Mouse (Mus musculus) induced T-regulatory cell, adult 2 months (primary cell): ENCODE measurements at regions not wholly inside any gene's neighbourhood (a gene's known extent, or its start where the extent isn't known, plus 50 kb on each side); places are given as distances from the start of the nearest gene placed in this dataset.

Experiments
- DNase-seq: peaks from one replicate; pipeline ENCODE4 v3.0.0-alpha.2; 2012; ENCODE audit warnings: low read depth

DNA sequence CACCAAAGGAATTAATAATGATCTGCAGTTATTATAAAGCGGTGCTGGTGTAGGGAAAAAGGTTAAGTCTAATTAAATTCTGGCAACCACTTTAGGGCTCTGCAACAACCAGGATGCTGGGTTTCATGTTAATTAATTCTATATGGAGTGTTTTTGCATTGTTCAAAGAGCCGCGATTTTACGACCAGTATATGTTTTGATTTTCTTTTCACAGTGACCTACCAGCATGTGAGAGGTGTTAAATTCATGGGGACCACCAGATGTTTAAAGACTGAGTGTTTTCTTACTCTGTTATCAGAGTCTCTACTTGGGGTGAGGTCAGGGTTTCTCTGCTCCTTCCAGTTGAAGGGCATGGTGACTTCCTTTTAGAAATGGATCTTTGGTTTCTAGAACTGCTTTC, 164.8 kb upstream of the Zmiz1 start:
- DNase-seq = no peak

DNA sequence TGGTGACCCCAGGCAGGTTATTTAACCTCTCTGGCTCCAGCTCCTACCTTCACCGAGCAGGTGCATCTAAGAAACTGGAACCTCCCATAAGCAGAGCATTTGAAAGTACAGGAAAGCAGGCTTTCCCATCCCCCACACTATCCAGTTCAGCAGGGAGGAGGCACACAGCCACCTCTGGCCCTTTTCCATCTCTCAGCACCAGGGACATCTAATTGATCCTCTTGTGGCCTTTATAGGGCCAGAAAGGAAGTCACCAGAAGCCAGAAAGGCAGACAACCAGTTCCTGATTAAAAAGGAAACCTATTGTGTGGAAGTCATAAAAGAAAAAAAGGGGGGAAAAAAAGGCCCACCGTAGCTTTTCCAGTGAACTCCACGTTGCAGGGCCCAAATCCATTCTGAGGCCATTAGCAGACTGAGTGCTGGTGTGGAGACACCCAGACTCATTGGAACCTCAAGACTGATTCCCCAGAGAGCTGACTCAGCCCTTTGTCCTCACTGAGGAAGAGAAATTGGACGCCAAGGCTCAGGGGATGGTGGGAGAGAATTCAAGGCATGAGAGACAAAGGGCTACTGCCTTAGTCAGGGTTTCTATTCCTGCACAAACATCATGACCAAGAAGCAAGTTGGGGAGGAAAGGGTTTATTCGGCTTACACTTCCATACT, 163.2 kb upstream of the Zmiz1 start:
- no peak for DNase-seq

- DNase-seq = no peak
Observed at GRCm38 (mm10) chr14:25299673-25300190, 159.3 kb upstream of the Zmiz1 start.

GRCm38 (mm10) chr14:25301336-25302031, 157.5 kb upstream of the Zmiz1 start:
- no peak for DNase-seq

- no peak for DNase-seq
Observed at GRCm38 (mm10) chr14:25304391-25304851, 154.6 kb upstream of the Zmiz1 start.

GRCm38 (mm10) chr14:25306166-25306565, 152.8 kb upstream of the Zmiz1 start:
- DNase-seq = no peak

DNA sequence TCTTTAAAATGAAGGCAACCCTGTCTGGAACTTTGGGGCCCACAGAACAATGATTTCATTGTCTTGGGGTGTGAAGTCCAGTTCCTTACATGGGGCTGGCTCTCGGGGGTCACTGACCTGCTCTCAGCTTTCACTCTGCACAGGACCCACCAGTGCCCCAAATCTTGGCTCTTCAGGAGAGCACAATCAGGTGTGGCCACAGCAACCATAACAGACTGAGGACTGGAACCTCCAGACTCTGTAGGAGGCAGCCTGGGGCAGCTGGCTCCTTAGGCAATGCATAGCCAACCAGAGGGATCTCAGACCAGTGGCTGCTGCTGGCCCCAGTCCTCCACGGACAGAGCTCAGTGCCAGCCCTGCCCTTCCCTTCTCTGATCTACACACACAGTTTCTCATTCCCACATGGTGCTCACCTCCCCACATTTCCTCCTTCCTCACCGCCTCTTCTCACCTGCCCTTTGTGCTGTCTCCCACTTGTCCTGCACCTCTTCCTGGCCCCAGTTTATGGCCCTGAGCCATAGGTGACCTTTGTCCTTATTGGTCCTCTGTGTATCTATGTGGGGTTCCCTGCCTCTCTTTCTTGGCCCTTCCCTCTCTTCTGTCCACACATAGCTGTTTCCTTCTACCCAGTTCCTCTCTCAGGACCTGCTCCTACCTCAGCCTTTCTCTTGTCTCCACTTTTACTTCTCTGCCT, 151.9 kb upstream of the Zmiz1 start:
- DNase-seq = no peak

DNA sequence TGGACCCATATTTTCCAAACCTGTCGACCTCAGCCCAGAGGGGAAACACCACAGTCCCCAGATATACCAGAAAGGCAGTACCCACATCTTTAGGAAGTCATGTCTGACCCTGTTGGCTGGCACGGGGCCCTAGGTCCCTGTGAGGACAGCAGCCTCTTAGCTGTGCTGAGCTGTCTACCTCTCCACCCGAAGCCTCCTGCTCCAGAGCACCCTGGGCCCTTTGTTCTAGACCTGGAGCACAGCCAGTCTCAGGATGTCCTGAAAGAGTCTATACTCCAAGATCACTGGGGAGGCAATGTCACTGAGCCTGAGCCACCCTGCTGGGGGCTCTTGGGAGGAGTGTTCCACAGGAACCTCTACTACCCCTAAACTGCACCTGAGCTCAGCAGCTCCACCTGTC, 150.9 kb upstream of the Zmiz1 start:
- DNase-seq = no peak

GRCm38 (mm10) chr14:25310671-25311151, 148.3 kb upstream of the Zmiz1 start:
- DNase-seq = no peak

DNA sequence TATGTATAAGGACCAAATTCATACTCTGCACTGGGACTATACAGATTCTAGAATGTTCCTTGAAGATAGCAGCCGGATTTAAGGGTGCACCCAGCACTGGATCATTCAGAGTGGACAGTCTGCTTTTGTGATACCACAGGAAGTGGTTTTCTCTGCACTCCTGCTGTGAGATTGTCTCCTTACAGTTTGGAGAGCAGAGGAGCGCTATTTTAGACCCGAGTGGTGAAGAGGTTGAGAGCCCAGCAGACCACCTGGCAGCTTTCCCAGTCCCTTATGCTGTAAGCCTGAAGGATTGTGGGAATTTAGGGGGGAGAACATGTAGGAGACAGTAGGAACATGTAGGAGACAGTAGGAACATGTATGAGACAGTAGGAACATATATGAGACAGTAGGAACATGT, 147.5 kb upstream of the Zmiz1 start:
- no peak for DNase-seq

DNA sequence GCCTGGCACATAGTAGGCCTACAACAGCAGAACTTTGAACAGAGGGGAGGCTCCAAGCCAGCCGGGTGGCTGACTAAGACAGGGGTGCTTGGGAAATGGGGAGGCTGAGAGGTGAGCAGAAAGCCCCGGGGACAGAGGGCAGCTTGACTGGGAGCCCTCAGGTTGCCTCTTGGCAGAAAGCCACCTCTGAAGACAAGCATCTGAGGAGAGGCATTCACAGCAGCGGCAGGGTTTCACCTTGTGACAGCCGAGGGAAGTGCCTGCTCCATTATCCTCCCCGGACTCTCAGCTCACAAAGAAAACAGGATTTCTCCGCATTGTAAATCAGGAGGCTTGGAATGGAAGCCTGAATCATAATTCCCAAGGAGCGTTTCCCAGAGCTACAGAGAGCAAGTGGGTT, 146.8 kb upstream of the Zmiz1 start:
- no peak for DNase-seq

- no peak for DNase-seq
Observed at GRCm38 (mm10) chr14:25312814-25313426, 146.1 kb upstream of the Zmiz1 start.

DNA sequence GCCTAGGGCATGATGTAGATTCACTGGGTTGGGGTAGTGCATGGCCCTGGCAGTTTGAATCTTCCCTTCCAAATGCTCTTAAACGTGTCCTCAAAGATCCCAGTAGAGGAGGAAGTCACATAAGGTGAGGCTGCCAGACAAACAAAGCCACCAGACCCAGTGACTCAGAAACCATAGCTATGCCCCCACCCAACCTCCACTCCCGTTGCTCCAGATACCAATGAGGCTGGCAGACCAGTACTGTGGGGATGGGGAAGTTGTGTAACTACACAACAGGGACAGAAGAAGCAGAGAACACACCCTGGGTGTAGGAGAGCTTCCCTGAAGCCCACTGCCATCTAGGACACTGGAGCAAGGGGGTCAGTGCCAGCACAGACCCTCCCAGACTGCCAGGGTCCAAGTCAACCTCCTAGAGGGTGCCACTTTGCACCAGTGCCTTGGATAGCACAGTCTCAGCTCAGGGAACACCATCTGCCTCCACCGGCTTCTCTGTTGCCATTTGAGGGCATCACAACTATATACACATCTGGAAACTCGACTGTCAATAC, 145.2 kb upstream of the Zmiz1 start:
- DNase-seq = no peak

DNA sequence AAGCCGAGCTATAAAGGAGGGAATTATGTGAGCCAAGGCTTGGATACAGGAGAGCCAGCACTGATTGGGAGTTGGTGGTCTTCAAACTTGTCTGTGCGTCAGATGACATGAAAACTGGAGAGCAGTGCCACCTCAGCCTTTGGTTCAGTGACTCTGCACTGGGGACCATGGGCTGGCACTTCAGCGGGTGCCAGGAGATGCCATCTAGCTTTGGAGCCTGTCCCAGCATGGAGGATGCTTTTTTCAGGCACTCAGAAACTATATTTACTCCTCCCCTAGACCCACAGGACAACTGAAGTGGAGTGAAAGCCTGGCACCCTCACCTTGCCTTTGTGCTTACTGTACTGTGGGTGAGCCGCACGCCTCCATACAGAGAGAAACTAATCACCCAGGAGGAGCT, 142.5 kb upstream of the Zmiz1 start:
- no peak for DNase-seq

DNA sequence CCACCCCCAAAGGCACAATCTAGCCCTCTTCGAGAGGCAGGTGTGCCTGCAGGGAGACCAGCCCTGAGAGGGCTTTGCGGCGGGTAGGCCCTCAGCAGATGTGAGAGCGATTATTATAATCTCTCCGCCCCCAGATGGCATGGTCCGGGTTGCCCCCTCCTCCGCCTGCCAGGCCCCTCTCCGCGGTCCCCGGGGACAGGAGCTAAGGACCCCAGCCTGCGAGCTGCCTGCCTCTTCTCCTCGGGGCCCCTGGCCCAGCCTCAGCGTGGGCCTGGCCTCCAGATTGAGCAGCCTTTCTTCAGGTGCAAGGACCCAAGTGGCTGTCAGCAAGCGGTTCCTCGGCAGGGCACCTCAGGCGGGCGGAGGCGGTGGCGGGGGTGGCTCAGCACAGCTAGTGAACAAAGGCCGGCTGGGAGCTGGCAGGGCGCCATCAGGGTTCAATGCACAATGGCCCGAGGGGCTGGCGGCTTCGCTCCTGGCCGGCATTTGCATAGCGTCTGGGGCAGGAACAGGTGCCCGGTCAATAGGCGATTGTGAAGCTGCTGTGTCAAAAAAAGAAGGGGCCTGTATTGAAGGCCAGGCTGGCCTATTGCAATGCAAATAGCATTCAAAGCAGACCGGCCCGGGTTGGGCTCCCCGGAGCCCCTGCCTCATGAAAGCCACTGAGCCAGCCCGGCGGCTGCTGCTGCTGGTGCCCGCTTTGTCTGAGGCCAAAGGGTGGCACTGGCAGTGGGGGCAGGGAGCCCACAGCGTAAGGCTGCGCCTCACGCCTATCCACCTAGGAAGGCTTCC, 141.1 kb upstream of the Zmiz1 start:
- no peak for DNase-seq

GRCm38 (mm10) chr14:25318909-25319308, 140.1 kb upstream of the Zmiz1 start:
- no peak for DNase-seq

DNA sequence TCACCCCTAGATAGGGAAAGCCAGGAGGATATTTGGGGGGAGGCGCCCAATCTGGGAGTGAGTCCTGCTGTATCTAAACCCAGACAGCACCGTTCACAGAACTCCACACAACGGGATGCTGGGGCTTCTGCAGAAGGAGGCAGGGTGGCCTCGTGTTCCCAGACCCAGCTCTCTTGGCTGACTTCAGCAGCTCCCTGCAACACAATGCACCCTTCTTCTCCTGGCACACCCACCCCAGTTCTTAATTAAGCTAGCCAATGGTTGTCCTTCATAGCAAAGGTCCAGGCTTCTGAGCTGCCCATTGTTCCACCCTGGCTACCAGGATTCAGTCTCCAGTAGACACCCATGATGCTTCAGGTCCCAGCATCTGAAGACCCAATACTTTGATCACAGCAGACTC, 138.8 kb upstream of the Zmiz1 start:
- no peak for DNase-seq

DNA sequence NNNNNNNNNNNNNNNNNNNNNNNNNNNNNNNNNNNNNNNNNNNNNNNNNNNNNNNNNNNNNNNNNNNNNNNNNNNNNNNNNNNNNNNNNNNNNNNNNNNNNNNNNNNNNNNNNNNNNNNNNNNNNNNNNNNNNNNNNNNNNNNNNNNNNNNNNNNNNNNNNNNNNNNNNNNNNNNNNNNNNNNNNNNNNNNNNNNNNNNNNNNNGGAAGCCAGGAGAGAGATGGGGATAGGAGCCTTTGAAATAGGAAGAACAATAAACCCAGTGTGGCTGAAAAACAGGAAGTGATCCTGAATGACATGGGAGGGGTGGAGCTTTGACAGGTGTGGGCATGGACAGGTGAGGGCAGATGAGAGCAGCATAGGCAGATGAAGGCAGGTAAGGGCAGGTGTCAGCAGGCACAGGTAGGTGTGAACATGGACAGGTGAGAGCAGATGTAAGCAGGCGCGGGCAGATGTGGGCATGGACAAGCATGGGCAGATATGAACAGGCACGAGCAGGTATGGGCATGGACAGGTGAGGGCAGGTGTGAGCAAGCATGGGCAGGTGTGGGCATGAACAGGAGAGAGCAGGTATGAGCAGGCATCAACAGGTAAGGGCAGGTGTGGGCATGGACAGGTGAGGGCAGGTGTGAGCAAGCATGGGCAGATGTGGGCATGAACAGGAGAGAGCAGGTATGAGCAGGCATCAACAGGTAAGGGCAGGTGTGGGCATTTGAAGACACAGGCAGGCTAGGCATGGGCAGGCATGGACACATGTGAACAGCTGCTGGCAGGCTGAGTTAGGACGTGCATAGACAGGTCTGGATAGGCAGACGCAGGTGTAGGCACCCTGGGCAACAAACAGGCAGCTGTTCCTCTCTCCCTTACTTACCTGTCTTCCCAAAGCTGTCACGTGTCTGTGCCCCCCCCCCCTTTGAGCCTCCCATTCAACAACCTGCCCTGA, 135.2 kb upstream of the Zmiz1 start:
- no peak for DNase-seq

DNA sequence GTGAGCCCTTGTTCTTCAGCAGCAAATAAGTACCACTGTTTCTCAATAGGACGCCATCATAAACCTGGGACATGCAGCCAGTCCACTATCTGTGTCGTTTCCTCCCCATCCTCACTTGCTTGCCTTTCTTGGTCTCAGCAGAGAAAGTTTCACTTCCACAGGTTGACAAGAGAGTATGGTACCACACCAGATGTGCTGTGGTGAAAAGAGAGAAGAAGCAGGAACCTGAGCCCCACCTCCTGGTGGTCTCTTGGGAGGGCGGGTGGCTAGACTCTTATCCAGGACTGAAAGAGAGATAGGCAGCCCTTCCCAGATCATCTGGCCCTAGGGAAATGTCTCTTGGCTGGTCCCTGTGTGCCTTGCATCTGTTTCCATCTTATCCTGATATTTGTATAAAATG, 133.1 kb upstream of the Zmiz1 start:
- DNase-seq = no peak

GRCm38 (mm10) chr14:25328230-25328629, 130.8 kb upstream of the Zmiz1 start:
- DNase-seq = no peak
